Mouse (Mus musculus) lung, embryonic 16.5 days (tissue): ENCODE measurements around the gene Tlr12. TPM values are rescaled to one million over a fixed set of nuclear protein-coding genes. Genes with fewer than 3 reads are reported as not detected.
"Not testable (repeated sequence)": the region's sequence is repeated elsewhere in the genome, so short reads cannot be mapped to it uniquely, and the experiment has no call there.

Source experiments
- ATAC-seq: fragments of 200-750 bp; cut with Nextera tagmentation; 2 replicates; pipeline ENCODE4 v1.8.0; 2017; ENCODE audit warnings: low read depth, mild to moderate bottlenecking, moderate library complexity
- H3K27ac ChIP-seq: fragments of 300-500 bp; sonication (generic); 2 replicates; pipeline ENCODE4 v1.5.1; 2014; ENCODE audit warnings: mild to moderate bottlenecking, control low read depth, low read length
- H3K27me3 ChIP-seq: fragments of 300-500 bp; sonication (generic); 2 replicates; pipeline ENCODE4 v1.6.1; 2014; ENCODE audit warnings: low read depth, low read length, mixed read lengths; ENCODE audit not compliant: control insufficient read depth, insufficient read depth
- H3K36me3 ChIP-seq: fragments of 300-500 bp; sonication (generic); 2 replicates; pipeline ENCODE4 v1.6.1; 2014; ENCODE audit warnings: low read length; ENCODE audit not compliant: control insufficient read depth, insufficient read depth
- H3K4me1 ChIP-seq: fragments of 300-500 bp; sonication (generic); replicated peaks from 2 replicates; pipeline ENCODE4 v1.6.1; 2014; ENCODE audit warnings: low read length, mixed read lengths; ENCODE audit not compliant: control insufficient read depth, insufficient read depth
- H3K4me2 ChIP-seq: fragments of 300-500 bp; sonication (generic); 2 replicates; pipeline ENCODE4 v1.6.1; 2014; ENCODE audit warnings: low read depth, low read length, control low read depth
- H3K4me3 ChIP-seq: fragments of 300-500 bp; sonication (generic); 2 replicates; pipeline ENCODE4 v1.5.1; 2014; ENCODE audit warnings: mild to moderate bottlenecking, low read length, control low read depth
- H3K9ac ChIP-seq: fragments of 300-500 bp; sonication (generic); 2 replicates; pipeline ENCODE4 v1.6.1; 2014; ENCODE audit warnings: low read length, control low read depth
- H3K9me3 ChIP-seq: fragments of 300-500 bp; sonication (generic); 2 replicates; pipeline ENCODE4 v1.6.1; 2016; ENCODE audit warnings: low read length; ENCODE audit not compliant: control insufficient read depth
- WGBS: fragments of 180-500 bp; shearing (Covaris S2); extraction: QIAGEN DNeasy Blood & Tissue Kit; methylation state at CpG from one replicate; pipeline ENCODE4 v1.1.7; 2014; 5-methylcytosine and 5-hydroxymethylcytosine counted together
- polyA plus RNA-seq: library from polyadenylated mRNA; unstranded; fragments of >200 nt; fragmentation: Nextera tagmentation; extraction: Ambion mirVana; gene quantifications from 2 replicates; pipeline ENCODE4 v1.2.1, GENCODE M21; 2015

The Tlr12 gene
- polyA plus RNA-seq, 1 experiment from 2014 or later = 1.6 TPM

DNA sequence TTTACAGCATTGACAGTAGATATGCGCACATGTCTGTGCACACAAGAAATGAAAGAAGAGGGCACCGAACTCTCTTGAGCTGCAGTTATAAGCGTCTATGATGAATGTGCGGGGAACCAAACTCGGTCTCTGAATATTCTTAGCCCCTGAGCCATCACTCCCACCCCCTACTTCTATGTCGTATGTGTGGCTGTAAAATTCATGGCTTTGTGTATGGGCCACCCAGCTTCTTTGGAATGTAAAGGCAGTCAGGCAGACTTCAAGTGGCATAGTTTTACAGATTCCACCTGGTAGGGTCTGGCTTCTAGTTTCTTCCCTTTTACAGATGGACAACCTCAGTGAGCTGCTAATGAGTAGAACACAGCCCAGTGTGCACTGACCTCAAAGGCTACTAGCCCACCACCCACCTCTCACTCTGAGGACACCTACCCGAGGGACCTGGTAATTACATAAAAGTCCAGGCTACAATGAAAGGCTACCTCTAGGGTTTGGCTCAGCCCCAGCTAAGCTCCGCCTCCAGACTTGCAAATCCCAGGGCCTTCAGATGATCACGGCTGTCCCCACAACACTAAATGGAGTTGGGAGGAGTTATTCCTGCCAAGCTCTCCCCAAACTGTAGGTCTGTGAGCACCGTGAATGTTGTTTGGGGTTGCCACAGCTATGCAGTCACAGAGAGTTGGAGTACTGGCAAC lies 17.6 kb upstream of the Tlr12 start:
- Histone ChIP-seq H3K9me3 (no peaks in the 10 kb centered on the region), H3K27me3 (no peaks in the 10 kb centered on the region), H3K4me1 (peaks cover 44% of the 10 kb centered on the region), H3K36me3 (no peaks in the 10 kb centered on the region), H3K27ac (peak overlapping the region; percentile 76), H3K4me2 (no peak overlapping the region), H3K4me3 (no peak overlapping the region), H3K9ac (no peak overlapping the region)
- WGBS = 31% methylated on average over 10 of the region's 10 CpGs
- ATAC-seq = peak; percentile 46

DNA sequence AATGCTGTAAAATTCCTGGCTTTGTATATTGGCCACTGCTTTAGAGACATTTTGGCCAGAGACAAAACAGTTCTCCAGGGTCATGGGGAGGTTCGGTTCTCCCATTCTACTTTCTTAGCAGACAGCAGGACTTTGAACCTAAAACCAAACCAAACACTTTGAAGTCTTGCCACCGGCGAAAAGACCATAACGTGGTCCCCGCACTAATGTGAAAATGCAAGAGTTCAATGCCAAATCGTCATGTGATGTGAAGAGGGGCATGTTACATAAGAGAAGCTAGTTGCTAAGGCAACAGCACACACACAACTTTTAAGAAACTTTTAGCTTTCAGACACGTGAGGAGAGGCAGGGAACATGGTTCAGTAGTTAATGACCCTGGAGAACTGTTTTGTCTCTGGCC lies 17.0 kb upstream of the Tlr12 start:
- Histone ChIP-seq H3K4me1 (peaks cover 44% of the 10 kb centered on the region), H3K9ac (no peak overlapping the region), H3K36me3 (no peaks in the 10 kb centered on the region), H3K4me2 (no peak overlapping the region), H3K9me3 (no peaks in the 10 kb centered on the region), H3K27me3 (no peaks in the 10 kb centered on the region), H3K27ac (peak overlapping the region; percentile 76), H3K4me3 (no peak overlapping the region)
- peak; percentile 47 for ATAC-seq
- 33% methylated on average over 7 of the region's 7 CpGs for WGBS

DNA sequence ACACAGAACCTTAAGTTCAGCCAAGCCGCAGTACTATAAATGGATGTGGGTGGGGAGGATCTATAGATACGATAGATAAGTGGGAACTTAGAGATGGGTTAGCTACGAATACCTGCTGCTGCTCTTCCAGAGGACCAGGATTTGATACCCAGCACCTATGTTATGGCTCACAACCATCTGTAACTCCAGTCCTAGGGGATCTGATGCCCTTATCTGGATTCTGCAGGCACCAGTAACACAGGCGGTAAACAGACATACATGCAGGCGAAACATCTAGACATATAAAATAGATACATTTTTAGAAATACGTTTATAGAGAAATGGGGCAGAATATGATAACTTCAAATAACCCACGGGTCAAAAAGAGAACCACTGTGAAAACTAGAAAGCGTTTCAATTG lies 2.7 kb upstream of the Tlr12 start:
- Histone ChIP-seq H3K9me3 (no peaks in the 10 kb centered on the region), H3K27ac (no peak overlapping the region), H3K4me2 (no peak overlapping the region), H3K27me3 (no peaks in the 10 kb centered on the region), H3K4me1 (peaks cover 15% of the 10 kb centered on the region), H3K36me3 (no peaks in the 10 kb centered on the region), H3K4me3 (no peak overlapping the region), H3K9ac (no peak overlapping the region)
- no peak for ATAC-seq
- WGBS = 86% methylated on average over 8 of the region's 8 CpGs

DNA sequence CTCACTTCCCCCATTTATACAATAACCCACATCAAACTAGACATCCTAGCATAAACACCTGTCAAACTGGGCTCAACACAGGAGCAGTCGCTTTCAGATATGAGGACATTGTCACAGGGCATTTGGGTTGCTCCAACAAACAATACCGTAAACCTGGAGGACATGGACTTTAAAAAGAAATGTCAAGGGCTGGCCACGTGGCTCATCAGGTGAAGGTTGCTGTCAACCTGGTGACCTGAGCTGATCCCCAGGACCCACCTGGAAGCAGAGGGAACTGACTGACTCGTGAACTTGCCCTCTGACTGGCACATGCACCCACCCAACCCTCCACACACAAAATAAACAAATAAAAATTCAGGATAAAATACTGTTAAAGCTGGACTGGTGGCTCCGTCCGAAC lies 2.2 kb upstream of the Tlr12 start:
- no peak overlapping the region for H3K27ac ChIP-seq
- H3K9ac ChIP-seq = no peak overlapping the region
- 69% methylated on average over 6 of the region's 6 CpGs for WGBS

DNA sequence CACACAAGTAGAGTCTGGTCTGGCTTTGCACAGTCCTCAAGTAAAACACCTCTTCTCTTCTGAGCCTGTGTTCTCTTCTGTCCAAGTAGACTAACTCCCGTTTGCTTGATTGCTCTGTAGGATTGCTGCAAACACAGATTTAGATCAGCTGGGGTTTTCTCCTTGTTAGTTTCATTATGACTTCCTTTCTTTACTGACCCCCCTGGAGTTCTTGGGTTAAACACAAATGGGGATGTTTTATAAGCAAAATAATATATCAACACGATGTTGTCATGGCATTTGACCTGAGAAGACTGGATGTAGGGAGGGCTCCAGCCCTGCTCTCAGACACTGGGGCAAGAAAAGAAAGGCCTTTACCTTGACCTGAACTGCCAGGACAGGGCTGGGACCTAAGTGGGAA lies 544 bp upstream of the Tlr12 start:
- H3K36me3 ChIP-seq = no peaks in the 10 kb centered on the region
- no peaks in the 10 kb centered on the region for H3K9me3 ChIP-seq
- no peak for ATAC-seq
- H3K9ac ChIP-seq = no peak overlapping the region
- no peak overlapping the region for H3K4me2 ChIP-seq
- 35% methylated on average over 2 of the region's 2 CpGs for WGBS
- H3K27me3 ChIP-seq = no peaks in the 10 kb centered on the region
- H3K4me3 ChIP-seq = no peak overlapping the region
- H3K4me1 ChIP-seq = peaks cover 15% of the 10 kb centered on the region
- H3K27ac ChIP-seq = no peak overlapping the region; the same call in 1 of the 2 replicates

More for the DNA sequence above, 2.2 kb upstream of the Tlr12 start:
- Histone ChIP-seq H3K27me3 (no peaks in the 10 kb centered on the region), H3K4me3 (no peak overlapping the region), H3K4me2 (no peak overlapping the region), H3K4me1 (peaks cover 15% of the 10 kb centered on the region), H3K9me3 (no peaks in the 10 kb centered on the region), H3K36me3 (no peaks in the 10 kb centered on the region)
- ATAC-seq = no peak

DNA sequence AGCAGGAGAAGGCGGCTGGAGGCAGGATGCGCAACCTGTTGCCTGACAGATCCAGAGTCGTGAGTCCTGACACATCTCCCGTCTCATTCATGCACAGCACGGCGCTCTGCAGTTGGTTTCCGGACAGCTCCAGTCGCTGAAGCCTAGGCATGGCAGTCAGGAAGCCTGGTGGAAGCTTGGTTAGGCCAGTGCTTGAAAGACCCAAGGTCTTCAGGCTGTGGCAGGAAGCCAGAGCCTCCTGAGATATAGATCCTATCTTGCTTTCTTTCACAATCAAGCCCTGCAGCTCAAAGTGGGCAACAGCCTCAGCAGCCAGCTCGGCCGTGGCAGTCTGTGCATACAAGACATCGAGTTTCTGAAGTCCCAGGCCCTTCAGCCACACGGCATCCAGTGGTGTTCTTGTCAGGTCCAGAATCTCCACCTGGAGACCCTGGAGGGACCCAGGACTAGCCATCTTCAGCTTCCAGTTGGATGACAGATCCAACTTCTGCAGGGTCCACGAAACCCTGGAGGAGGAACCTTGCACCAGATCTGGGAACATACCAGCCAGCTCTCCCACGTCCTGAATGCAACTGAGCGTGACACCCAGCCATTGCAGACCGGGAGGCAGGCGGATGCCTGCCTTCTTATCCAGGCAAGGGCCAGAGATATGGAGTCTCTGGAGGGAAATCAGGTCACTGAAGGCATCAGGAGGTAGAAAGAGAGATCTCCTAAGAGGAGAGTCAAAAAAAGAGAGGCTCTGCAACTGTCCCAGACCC lies 877 bp downstream of the Tlr12 start:
- 0 out of 2 replicates have a peak overlapping the region, but pooled peaks have one; percentile 27 for H3K27ac ChIP-seq

DNA sequence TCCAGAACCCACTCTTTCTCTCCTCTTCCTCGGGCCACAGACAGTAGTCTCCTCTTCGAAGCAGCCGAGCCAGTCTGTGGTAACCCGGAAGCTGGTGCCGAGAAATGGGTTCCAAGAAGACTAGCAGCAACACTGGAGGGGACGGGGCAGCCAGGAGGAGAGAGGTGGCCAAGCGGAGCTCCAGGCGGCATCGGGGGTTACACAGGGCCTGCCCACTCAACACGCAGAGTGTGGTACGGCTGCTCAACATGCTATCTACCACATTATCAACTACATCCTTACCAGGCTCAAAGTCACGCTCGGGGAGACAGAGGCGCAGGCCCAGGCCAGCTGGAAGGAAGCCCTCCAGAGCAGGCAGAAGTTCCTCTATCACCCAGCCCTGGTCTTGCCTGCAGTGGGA lies 2.7 kb downstream of the Tlr12 start:
- Histone ChIP-seq H3K4me1 (peaks cover 19% of the 10 kb centered on the region), H3K9ac (no peak overlapping the region), H3K4me3 (no peak overlapping the region), H3K36me3 (no peaks in the 10 kb centered on the region), H3K27ac (no peak overlapping the region), H3K27me3 (no peaks in the 10 kb centered on the region), H3K4me2 (no peak overlapping the region), H3K9me3 (no peaks in the 10 kb centered on the region)
- 82% methylated on average over 14 of the region's 14 CpGs for WGBS
- no peak for ATAC-seq

More for the DNA sequence above, 877 bp downstream of the Tlr12 start:
- Histone ChIP-seq H3K36me3 (no peaks in the 10 kb centered on the region), H3K9me3 (no peaks in the 10 kb centered on the region), H3K27me3 (no peaks in the 10 kb centered on the region), H3K4me3 (no peak overlapping the region), H3K4me1 (peaks cover 18% of the 10 kb centered on the region), H3K9ac (0 out of 2 replicates have a peak overlapping the region, but pooled peaks have one; percentile 36), H3K4me2 (no peak overlapping the region; the same call in 1 of the 2 replicates)
- ATAC-seq = peak; percentile 47; the same call in 1 of the 2 replicates
- 56% methylated on average over 17 of the region's 17 CpGs for WGBS

DNA sequence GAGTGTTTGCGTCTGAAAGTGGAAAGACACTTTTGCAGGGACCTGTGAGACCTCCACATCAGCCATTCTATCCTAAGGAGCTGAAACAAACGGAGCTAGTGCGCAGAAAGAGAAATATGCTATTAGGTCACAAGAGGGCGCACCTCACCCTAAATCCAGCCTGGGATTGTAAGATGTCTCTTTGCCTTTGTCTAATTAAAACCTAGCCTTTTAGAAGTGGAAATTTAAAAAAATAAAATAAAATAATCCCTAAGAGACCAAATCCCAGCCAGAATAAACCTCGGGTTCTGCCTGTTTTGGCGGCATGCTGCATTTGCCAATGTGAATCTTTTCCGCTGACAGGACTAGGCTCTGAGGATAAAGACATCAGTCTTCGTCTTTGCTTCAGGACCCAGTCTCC lies 5.1 kb downstream of the Tlr12 start:
- WGBS = 17% methylated on average over 8 of the region's 8 CpGs

DNA sequence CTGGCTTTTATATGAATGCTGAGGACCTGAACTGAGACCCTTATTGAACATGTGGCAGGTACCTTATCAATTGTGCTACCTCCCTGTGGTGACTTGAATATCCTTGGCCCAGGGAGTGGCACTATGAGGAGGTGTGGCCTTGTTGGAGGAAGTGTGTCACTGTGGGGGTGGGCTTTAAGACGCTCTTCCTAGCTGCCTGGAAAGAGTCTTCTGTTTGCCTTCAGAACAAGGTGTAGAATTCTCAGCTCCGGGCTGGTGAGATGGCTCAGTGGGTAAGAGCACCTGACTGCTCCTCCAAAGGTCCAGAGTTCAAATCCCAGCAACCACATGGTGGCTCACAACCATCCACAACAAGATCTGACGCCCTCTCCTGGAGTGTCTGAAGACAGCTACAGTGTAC lies 6.7 kb downstream of the Tlr12 start:
- H3K9me3 ChIP-seq, ATAC-seq, H3K27me3 ChIP-seq, H3K4me2 ChIP-seq, H3K36me3 ChIP-seq, H3K4me3 ChIP-seq, H3K27ac ChIP-seq, H3K9ac ChIP-seq: not testable (repeated sequence)
- WGBS = 60% methylated on average over 3 of the region's 3 CpGs
- H3K4me1 ChIP-seq = peaks cover 13% of the 10 kb centered on the region

More for the DNA sequence above, 5.1 kb downstream of the Tlr12 start:
- Histone ChIP-seq H3K4me2 (peak overlapping the region; percentile 15; the same call in 1 of the 2 replicates), H3K27ac (no peak overlapping the region), H3K27me3 (no peaks in the 10 kb centered on the region), H3K36me3 (no peaks in the 10 kb centered on the region), H3K9ac (no peak overlapping the region; the same call in 1 of the 2 replicates), H3K4me1 (peaks cover 26% of the 10 kb centered on the region), H3K9me3 (no peaks in the 10 kb centered on the region), H3K4me3 (no peak overlapping the region)
- ATAC-seq = no peak
